Mouse (Mus musculus): ENCODE results near the gene Eefsec.

Eefsec gene

GRCm38 (mm10) chr6:88416130-88416758 lies 30.1 kb downstream of the Eefsec start:
- DNase-seq (ENCODE audit: low read depth, low spot score) = no peak

DNA sequence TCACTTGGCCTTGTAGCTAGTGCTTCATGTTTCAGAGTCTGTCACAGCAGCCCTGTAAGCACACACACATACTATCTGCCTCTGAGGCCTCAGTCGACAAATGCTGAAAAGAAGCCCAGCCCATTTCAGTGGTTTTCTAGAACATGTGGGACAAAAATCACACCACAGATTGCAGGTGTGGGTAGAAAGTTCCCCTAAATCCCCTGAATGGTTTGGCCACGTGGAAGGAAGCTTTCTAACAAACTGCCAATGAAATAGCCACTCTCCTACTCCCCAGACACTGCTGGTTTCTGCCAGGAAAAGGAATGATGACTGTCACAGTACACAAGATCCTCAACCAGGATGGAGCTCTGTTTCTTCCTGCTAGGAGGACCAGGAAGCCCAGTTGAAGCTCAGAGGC lies 33.7 kb downstream of the Eefsec start:
- DNase-seq (ENCODE audit: low read depth, low spot score) = no peak

DNA sequence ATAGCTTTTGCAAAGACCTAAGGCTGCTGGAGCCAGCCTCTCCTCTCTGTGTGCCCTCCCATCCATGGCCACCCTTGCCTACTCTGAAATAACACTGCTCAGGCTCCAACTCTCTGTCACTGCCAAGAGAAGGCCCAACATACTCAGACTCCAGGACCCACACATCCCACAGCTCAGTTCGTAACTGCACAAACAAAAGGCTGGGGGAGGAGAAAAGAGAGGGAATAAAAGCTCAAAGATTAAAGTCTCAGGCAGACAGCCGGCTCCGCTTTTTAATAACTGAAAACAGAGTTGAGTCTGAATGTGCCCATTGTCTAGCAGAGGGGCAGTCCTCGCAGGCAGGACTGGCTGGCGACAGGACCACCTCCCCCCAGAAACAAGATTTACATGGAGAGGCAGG lies 36.8 kb downstream of the Eefsec start:
- no peak for DNase-seq (ENCODE audit: low read depth, low spot score)

GRCm38 (mm10) chr6:88400451-88400850 lies 45.9 kb downstream of the Eefsec start:
- no peak for DNase-seq (ENCODE audit: low read depth, low spot score)

- DNase-seq (ENCODE audit: low read depth, low spot score) = no peak
These were observed 48.4 kb downstream of the Eefsec start for GRCm38 (mm10) chr6:88397985-88398384.

GRCm38 (mm10) chr6:88388946-88389345 lies 57.4 kb downstream of the Eefsec start:
- DNase-seq (ENCODE audit: low read depth, low spot score) = no peak

DNA sequence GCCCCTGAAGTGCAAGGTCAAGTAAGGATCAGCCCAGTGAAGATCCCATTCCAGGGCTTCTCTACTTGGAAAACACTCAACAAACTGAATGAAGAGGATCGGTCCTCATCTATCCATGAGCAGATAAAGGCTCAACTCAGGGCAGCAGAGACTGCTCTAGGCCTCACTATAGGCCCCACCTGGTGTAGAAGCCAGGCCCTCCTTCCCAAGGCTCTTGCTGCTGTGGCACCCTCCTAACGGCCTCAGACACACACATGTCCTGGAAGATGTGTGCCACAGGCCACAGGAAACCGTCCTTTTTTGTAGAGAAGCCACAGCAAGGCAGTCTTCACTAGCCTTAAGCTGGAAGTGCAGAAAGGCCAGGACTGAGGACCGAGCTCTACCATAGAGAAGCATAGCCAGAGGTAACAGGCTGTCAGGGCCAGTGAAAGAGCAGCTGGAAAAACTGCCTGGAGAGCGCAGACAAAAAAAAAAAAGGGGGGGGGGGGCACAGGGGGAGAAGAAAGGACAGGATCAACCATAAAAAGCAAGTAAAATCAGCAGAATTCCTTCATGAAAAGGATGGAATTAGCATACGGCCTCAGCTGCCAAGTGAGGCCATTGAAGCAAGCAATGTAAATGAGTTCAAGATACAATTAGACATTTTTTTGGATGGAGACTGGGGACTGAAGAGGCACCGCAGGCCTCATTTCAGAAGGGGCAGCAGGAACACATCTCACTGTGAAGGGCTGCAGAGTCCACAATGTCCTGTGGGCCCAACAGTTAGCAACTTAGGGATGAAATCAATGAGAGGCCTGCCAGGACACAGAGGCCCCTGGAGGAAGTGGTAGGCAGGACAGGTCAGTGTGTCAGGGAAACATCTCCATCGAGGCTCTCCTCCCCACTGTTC lies 58.3 kb downstream of the Eefsec start:
- no peak for DNase-seq (ENCODE audit: low read depth, low spot score)

- no peak for DNase-seq (ENCODE audit: low read depth, low spot score)
These were observed 61.8 kb downstream of the Eefsec start for GRCm38 (mm10) chr6:88384420-88385053.

DNA sequence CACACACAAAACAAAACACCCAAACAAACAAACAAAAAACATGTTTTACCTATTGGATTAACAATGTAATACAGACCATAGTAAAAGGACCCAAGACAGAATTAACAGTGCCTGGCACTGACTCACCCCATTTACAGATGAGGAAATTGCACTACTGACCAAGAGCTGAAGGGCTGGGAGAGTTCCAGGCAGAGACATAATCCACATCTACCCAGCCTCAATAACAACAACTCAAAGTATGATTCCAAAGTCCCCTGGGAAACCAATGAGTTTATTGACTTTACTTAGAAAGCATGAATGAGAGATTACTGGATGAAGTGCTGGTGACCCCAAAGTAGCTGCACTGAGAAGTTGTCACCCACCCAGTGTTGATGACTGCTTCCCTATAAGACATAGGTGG lies 62.6 kb downstream of the Eefsec start:
- no peak for DNase-seq (ENCODE audit: low read depth, low spot score)

GRCm38 (mm10) chr6:88379756-88380155 lies 66.6 kb downstream of the Eefsec start:
- no peak for DNase-seq (ENCODE audit: low read depth, low spot score)

- no peak for DNase-seq (ENCODE audit: low read depth, low spot score)
These were observed 67.5 kb downstream of the Eefsec start for GRCm38 (mm10) chr6:88378829-88379228.

DNA sequence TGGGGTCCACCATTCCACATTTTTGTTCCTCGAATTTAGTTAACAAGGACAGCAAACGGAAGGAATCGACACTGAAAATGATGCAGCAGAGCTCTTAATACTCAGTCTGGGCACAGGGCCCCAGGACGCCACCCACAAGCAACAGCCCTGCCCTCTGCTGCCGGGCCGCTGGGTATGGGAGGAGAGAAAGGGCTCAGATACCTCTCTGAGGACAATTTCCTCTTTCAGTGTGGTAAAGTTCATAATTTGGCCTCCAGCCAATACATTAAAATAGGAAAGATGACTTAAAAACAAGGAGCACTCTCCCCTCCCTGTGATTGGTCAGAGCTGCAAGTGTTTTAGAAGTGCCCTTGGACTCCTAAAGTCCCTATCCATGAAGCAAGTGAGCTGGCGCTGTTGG lies 72.1 kb downstream of the Eefsec start:
- no peak for DNase-seq (ENCODE audit: low read depth, low spot score)

- no peak for DNase-seq (ENCODE audit: low read depth, low spot score)
These were observed 76.3 kb downstream of the Eefsec start for GRCm38 (mm10) chr6:88369851-88370635.

DNA sequence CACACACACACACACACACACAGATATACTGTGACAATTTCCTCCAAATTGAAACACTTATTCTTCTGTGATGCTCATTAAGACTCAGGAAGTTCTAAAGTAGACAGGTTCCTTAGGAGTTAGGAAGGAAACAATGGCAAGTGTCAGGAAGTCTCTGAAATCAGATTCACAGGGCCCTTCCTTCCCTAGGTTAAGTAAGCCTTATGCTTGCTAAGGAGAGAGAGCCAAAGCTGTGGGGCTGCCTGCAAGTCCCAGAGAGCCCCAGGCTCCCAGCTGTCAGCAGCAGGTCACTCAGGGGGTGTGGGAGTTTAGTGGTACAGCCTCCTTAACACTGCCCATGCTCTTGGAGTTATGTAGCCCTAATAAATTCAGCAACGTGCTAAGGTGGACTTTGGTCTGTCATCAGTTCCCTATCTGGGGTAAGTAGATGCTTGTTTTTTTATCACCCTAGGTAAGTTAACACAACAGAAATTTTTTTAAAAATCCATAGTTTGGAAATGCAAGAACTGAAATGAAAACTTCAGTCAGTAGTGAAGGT lies 82.8 kb downstream of the Eefsec start:
- DNase-seq (ENCODE audit: low read depth, low spot score) = no peak

GRCm38 (mm10) chr6:88361096-88361495 lies 85.2 kb downstream of the Eefsec start:
- DNase-seq (ENCODE audit: low read depth, low spot score) = no peak

DNA sequence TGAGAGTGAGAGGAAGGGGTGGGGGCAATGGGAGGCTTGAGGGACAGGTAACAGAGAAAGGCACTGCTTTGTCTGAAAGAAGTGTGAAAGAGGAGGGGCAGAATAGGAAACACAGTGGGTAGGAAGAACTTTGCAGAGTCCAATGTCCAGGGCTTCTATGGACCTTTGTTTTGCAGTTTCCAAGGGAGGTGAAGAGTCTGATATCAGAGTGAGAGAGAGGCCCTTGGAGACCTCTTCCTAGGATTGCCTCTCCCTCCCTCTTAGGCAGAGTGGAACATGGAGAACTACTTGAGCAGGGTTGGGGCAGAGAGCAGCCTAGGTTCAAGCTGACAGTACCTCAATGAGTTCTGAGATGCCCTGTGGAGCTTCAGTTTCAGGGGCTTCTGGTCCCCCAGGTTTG lies 88.1 kb downstream of the Eefsec start:
- no peak for DNase-seq (ENCODE audit: low read depth, low spot score)

GRCm38 (mm10) chr6:88355866-88356265 lies 90.5 kb downstream of the Eefsec start:
- DNase-seq (ENCODE audit: low read depth, low spot score) = no peak

- no peak for DNase-seq (ENCODE audit: low read depth, low spot score)
These were observed 93.8 kb downstream of the Eefsec start for GRCm38 (mm10) chr6:88352541-88352940.

- no peak for DNase-seq (ENCODE audit: low read depth, low spot score)
These were observed 99.6 kb downstream of the Eefsec start for GRCm38 (mm10) chr6:88346776-88347175.

DNA sequence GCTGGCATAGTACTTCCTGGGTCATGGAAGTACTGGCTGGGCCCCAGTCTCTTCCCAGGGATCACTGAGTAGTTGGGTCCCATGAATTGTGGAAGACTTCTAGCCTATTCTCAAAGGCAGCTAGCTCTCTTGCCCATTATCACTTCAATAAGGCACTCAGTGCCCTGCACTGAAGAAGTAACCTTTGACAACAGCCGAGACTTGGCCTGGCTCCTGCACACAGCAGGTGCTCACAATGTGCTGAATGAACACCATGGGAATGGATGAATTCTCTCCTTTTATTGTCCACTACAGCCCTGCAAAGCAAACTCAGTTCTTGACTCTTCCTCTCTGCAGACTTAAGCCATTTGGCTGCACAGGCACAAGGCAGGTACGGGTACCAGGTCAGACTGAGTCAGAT lies 101.0 kb downstream of the Eefsec start:
- DNase-seq (ENCODE audit: low read depth, low spot score) = no peak

Measured in c-Kit-negative CD71-positive TER-119-positive erythroid progenitor cells, embryonic 14.5 days (primary cell).